Mouse (Mus musculus) testis, adult 2 months (tissue): ENCODE data around the gene Fuca1. TPM values are rescaled to one million over a fixed set of nuclear protein-coding genes. Genes with fewer than 3 reads are reported as not detected.

Experiments used
- H3K27ac ChIP-seq: fragments of 200-500 bp; 2 replicates; pipeline ENCODE4 v1.5.1; 2012; ENCODE audit warnings: low read depth, low read length; ENCODE audit not compliant: control insufficient read depth, insufficient read depth
- H3K27me3 ChIP-seq: fragments of 200-500 bp; 2 replicates; pipeline ENCODE4 v1.6.1; 2012; ENCODE audit warnings: mild to moderate bottlenecking, low read length, moderate library complexity; ENCODE audit not compliant: control insufficient read depth, insufficient read depth
- H3K36me3 ChIP-seq: fragments of 200-500 bp; 2 replicates; pipeline ENCODE4 v1.6.1; 2012; ENCODE audit warnings: mild to moderate bottlenecking, low read length; ENCODE audit not compliant: control insufficient read depth, insufficient read depth
- H3K4me1 ChIP-seq: fragments of 200-500 bp; 2 replicates; pipeline ENCODE4 v1.6.1; 2012; ENCODE audit warnings: low read length; ENCODE audit not compliant: control insufficient read depth, insufficient read depth
- H3K4me3 ChIP-seq: fragments of 200-500 bp; 2 replicates; pipeline ENCODE4 v1.5.1; 2012; ENCODE audit warnings: low read depth, mild to moderate bottlenecking, low read length, moderate library complexity, mixed read lengths; ENCODE audit not compliant: control insufficient read depth
- CTCF ChIP-seq: fragments of 200-500 bp; IDR thresholded peaks from 2 replicates; pipeline ENCODE4 v1.5.1; 2012; ENCODE audit warnings: low read depth, mild to moderate bottlenecking, inconsistent platforms, low read length, moderate library complexity; ENCODE audit not compliant: control insufficient read depth, insufficient read depth, insufficient replicate concordance
- POLR2A ChIP-seq: fragments of 200-500 bp; IDR thresholded peaks from 2 replicates; pipeline ENCODE4 v1.6.1; 2012; ENCODE audit warnings: low read depth, mild to moderate bottlenecking, inconsistent platforms, low read length, moderate library complexity; ENCODE audit not compliant: control insufficient read depth
- polyA plus RNA-seq: library from polyadenylated mRNA; depleted of rRNA; stranded (reverse); fragments of >200 nt; gene quantifications from 2 replicates; pipeline ENCODE4 v1.2.3, GENCODE M21; 2012

The Fuca1 gene
- polyA plus RNA-seq, 1 experiment, result 84.0 TPM

DNA sequence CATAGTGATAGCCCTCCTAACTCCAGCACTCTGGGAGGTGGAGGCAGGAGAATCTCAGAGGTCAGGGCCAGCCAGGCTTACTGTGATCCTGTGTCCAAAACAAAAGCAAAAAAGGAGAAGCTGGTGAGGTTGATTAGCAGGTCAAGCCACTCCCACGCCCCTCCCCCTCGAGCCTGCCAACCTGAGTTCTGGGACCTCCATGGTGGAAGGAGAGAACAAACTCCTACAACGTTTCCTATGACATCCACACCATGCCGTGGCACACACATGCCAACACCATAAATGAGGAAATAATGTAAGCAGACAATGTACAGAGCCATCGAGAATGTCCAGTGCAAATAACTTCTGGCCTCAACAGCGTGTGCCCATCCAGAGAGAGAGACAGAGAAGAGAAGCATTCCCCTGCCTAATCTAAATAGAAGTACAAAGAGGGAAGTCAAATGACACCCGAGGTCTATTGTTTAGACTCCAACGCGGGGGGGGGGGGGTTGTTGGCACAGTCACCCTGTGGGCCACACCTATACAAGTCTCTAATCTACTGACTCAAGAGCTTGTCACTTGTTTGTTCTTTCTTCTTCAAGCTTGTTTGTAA, 44.4 kb upstream of the Fuca1 start:
- no peak for TF ChIP-seq CTCF
- TF ChIP-seq POLR2A, result no peak
- Histone ChIP-seq H3K4me1 (peaks cover 19% of the 10 kb centered on the region), H3K27me3 (no peaks in the 10 kb centered on the region), H3K27ac (peak overlapping the region; percentile 90), H3K4me3 (peak overlapping the region; percentile 57), H3K36me3 (peaks cover 3% of the 10 kb centered on the region)

DNA sequence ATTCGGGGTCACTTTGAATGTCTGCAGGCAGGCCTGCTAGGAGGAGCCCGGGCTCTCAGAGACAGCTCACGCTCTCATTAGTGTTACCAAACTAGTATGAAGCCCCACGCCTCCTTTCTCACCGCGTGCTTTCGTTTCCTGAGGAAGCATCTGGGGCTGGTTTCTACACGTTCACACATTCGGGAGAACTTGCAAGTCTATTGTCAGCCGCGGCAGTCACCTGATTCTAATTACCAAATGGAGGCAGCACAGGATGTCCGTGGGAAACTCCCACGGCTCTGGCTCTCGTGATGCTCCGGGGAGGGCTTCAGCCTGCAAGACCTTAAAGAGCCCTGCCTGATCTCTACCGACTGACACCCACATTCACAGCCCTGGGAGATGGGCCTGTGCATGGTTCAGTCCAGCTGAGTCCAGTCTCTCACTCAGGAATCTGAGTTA, 43.9 kb upstream of the Fuca1 start:
- Histone ChIP-seq H3K4me3 (peak overlapping the region; percentile 57), H3K4me1 (peaks cover 19% of the 10 kb centered on the region)
- no peak for TF ChIP-seq CTCF
- peak; percentile 32; the same call in 1 of the 2 replicates for TF ChIP-seq POLR2A

DNA sequence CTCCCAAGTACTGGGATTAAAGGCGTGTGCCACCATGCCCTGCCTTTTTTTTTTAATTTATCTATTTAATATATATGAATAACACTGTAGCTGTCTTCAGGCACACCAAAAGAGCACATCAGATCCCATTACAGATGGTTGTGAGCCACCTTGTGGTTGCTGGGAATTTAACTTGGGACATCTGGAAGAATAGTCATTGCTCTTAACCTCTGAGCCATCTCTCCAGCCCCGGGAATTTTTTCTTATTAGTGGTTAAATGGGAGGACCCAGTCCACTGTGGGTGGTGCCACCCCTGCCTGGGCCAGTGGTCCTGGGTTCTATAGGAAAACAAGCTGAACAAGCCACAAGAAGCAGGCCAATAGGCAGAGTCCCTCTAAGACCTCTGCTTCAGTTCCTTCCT, 42.8 kb upstream of the Fuca1 start:
- no peaks in the 10 kb centered on the region for H3K36me3 ChIP-seq
- H3K4me3 ChIP-seq, result no peak overlapping the region
- TF ChIP-seq POLR2A, result no peak
- no peak for TF ChIP-seq CTCF
- H3K27ac ChIP-seq, result no peak overlapping the region
- no peaks in the 10 kb centered on the region for H3K27me3 ChIP-seq
- peaks cover 19% of the 10 kb centered on the region for H3K4me1 ChIP-seq

More for the DNA sequence above, 43.9 kb upstream of the Fuca1 start:
- no peaks in the 10 kb centered on the region for H3K27me3 ChIP-seq
- peaks cover 3% of the 10 kb centered on the region for H3K36me3 ChIP-seq
- peak overlapping the region; percentile 90 for H3K27ac ChIP-seq

DNA sequence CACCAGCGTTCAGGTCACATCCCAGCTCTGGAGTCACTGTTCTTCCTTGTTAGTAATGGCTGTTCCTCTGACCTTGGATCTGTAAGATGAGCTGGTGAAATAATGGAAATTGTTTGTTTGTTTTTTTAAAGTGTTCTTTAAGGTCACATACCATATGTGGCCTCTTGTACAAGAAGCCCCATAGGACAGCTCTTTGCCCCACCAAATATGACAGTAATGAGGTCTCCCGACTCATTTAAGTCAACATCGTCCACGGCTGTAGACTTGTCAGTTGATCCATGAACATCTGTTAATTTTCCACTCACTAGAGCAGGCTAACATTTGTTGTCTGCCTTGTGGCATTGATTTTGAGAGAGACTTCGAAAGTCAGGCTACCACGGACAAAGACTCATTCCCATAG, 41.5 kb upstream of the Fuca1 start:
- Histone ChIP-seq H3K36me3 (no peaks in the 10 kb centered on the region), H3K4me3 (no peak overlapping the region), H3K27ac (no peak overlapping the region), H3K4me1 (peaks cover 23% of the 10 kb centered on the region), H3K27me3 (no peaks in the 10 kb centered on the region)
- TF ChIP-seq POLR2A (no peak), CTCF (no peak)

DNA sequence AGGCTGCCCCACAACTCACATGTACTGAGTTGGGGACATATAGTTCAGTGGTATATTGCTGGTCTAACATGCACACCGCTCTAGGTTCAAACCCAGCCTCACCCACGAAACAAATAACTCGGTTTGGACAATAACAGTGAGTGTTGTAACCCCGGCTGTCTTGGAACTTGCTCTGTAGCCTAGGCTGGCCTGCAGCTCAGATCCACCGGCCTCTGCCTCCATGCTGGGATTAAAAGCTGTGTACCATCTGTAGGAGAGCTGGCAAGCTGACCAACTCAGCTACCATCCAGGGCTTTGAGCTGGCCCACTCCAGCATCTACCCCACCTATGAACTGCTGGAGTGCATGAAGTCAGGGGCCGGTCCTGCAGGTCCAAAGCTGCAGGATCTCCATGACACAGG, 40.5 kb upstream of the Fuca1 start:
- H3K4me1 ChIP-seq, result peaks cover 24% of the 10 kb centered on the region
- no peak overlapping the region for H3K27ac ChIP-seq
- no peaks in the 10 kb centered on the region for H3K27me3 ChIP-seq
- H3K4me3 ChIP-seq, result no peak overlapping the region
- H3K36me3 ChIP-seq, result no peaks in the 10 kb centered on the region
- no peak for TF ChIP-seq CTCF
- no peak for TF ChIP-seq POLR2A

DNA sequence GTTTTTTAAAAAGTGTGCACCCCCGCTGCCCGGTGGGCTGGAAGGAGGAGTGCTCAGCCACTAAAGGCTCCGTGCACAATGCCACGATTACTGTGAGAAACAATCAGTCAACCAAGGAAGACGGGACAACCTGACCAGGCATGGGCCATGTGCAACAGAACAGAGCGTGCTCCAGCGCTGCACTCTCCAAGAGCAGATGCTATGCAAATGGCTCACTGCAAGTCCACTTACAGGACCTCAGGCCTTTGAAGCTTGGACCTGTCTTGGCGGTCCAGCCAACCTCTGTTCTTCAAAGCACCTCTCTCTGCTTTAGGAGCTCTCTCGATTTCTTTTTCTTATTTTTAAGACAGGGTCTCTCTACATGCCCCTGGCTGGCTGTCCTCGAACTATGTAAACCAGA, 40.0 kb upstream of the Fuca1 start:
- TF ChIP-seq CTCF (no peak), POLR2A (no peak)
- Histone ChIP-seq H3K36me3 (no peaks in the 10 kb centered on the region), H3K27ac (no peak overlapping the region), H3K27me3 (no peaks in the 10 kb centered on the region), H3K4me1 (peaks cover 24% of the 10 kb centered on the region), H3K4me3 (no peak overlapping the region)

DNA sequence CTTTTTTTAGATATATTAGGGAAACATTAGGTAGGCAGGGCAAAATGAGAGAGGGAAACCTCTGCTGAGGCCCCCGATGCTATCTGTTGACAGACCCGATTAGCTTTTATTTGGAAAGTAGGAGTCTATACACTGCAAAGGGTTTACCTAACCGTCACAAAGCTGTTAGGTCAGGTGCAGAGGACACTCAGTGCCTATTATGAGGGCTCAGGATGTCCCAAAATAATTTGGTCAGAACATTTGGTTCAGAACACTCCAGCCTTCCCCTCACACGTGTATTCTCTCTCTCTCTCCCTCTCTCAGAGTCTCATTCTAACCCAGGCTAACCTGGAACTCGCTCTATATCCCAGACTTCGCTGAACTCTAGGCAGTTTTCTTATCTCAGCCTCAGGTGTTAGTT, 38.5 kb upstream of the Fuca1 start:
- Histone ChIP-seq H3K4me3 (no peak overlapping the region), H3K27me3 (no peaks in the 10 kb centered on the region), H3K27ac (no peak overlapping the region), H3K36me3 (no peaks in the 10 kb centered on the region), H3K4me1 (peaks cover 17% of the 10 kb centered on the region)
- no peak for TF ChIP-seq CTCF
- TF ChIP-seq POLR2A, result no peak
